Mouse (Mus musculus) heart, embryonic 12.5 days (tissue): Measurements from ENCODE around the gene Cdca5. TPM values are rescaled to one million over a fixed set of nuclear protein-coding genes. Genes with fewer than 3 reads are reported as not detected.

Experiments used
- ATAC-seq: fragments of 200-750 bp; cut with Nextera tagmentation; 2 replicates; pipeline ENCODE4 v1.8.0; 2017; ENCODE audit warnings: moderate TSS enrichment, moderate library complexity; ENCODE audit not compliant: insufficient number of reproducible peaks, low FRiP score
- H3K27ac ChIP-seq: fragments of 300-500 bp; sonication (generic); 2 replicates; pipeline ENCODE4 v1.5.1; 2016; ENCODE audit warnings: mild to moderate bottlenecking, moderate library complexity; ENCODE audit not compliant: poor library complexity, severe bottlenecking
- H3K27me3 ChIP-seq: fragments of 300-500 bp; sonication (generic); replicated peaks from 2 replicates; pipeline ENCODE4 v1.6.1; 2016; ENCODE audit warnings: mild to moderate bottlenecking, moderate library complexity
- H3K36me3 ChIP-seq: fragments of 300-500 bp; sonication (generic); 2 replicates; pipeline ENCODE4 v1.6.1; 2016; ENCODE audit warnings: mild to moderate bottlenecking, moderate library complexity
- H3K4me1 ChIP-seq: fragments of 300-500 bp; sonication (generic); replicated peaks from 2 replicates; pipeline ENCODE4 v1.6.1; 2016; ENCODE audit warnings: mild to moderate bottlenecking
- H3K4me2 ChIP-seq: fragments of 300-500 bp; sonication (generic); 2 replicates; pipeline ENCODE4 v1.6.1; 2016; ENCODE audit warnings: mild to moderate bottlenecking, moderate library complexity
- H3K4me3 ChIP-seq: fragments of 300-500 bp; sonication (generic); 2 replicates; pipeline ENCODE4 v1.5.1; 2016; ENCODE audit warnings: mild to moderate bottlenecking
- H3K9ac ChIP-seq: fragments of 300-500 bp; sonication (generic); 2 replicates; pipeline ENCODE4 v1.6.1; 2016; ENCODE audit warnings: mild to moderate bottlenecking, moderate library complexity
- H3K9me3 ChIP-seq: fragments of 300-500 bp; sonication (generic); replicated peaks from 2 replicates; pipeline ENCODE4 v1.6.1; 2016; ENCODE audit warnings: mild to moderate bottlenecking, moderate library complexity
- WGBS: fragments of 180-500 bp; shearing (Covaris S2); methylation state at CpG from one replicate; pipeline ENCODE4 v1.1.7; 2016; 5-methylcytosine and 5-hydroxymethylcytosine counted together
- polyA plus RNA-seq: library from polyadenylated mRNA; unstranded; fragments of >200 nt; fragmentation: Nextera tagmentation; extraction: Ambion mirVana; gene quantifications from 2 replicates; pipeline ENCODE4 v1.2.1, GENCODE M21; 2016

The Cdca5 gene
- polyA plus RNA-seq, 1 experiment from 2014 or later = 27.7 TPM

- Histone ChIP-seq H3K9me3 (no peaks in the 10 kb centered on the region), H3K4me1 (no peaks in the 10 kb centered on the region), H3K4me2 (no peak within 1 kb of the TSS), H3K27ac (no peak within 1 kb of the TSS), H3K4me3 (no peak within 1 kb of the TSS), H3K27me3 (no peaks in the 10 kb centered on the region), H3K9ac (no peak within 1 kb of the TSS; the same call in 1 of the 2 replicates), H3K36me3 (no peaks in the 10 kb centered on the region)
- ATAC-seq = no peak
- WGBS = 82% methylated on average over 7 of the region's 7 CpGs
Observed at GRCm38 (mm10) chr19:6105586-6105985, 20.8 kb downstream of the Cdca5 start, which contains the start of gene Naaladl1. Gene Naaladl1, plus strand, starts transcription at chr19:6105782.

- Histone ChIP-seq H3K9ac (no peak overlapping the region), H3K27me3 (no peaks in the 10 kb centered on the region), H3K36me3 (peaks cover 32% of the 10 kb centered on the region), H3K9me3 (no peaks in the 10 kb centered on the region), H3K27ac (no peak overlapping the region), H3K4me1 (peaks cover 15% of the 10 kb centered on the region), H3K4me3 (no peak overlapping the region), H3K4me2 (no peak overlapping the region)
- 70% methylated on average over 6 of the region's 6 CpGs for WGBS
- no peak for ATAC-seq
Observed at GRCm38 (mm10) chr19:6113116-6113515, 28.3 kb downstream of the Cdca5 start.

- 86% methylated on average over 15 of the region's 15 CpGs for WGBS
- Histone ChIP-seq H3K36me3 (peaks cover 41% of the 10 kb centered on the region), H3K9ac (0 out of 2 replicates have a peak overlapping the region, but pooled peaks have one; percentile 49), H3K4me3 (0 out of 2 replicates have a peak overlapping the region, but pooled peaks have one; percentile 70), H3K9me3 (no peaks in the 10 kb centered on the region), H3K4me1 (peaks cover 20% of the 10 kb centered on the region), H3K27me3 (no peaks in the 10 kb centered on the region), H3K4me2 (peak overlapping the region; percentile 77), H3K27ac (no peak overlapping the region)
- no peak for ATAC-seq
Observed at GRCm38 (mm10) chr19:6116113-6116850, 31.5 kb downstream of the Cdca5 start.

GRCm38 (mm10) chr19:6117346-6117985, 32.7 kb downstream of the Cdca5 start:
- Histone ChIP-seq H3K9me3 (no peaks in the 10 kb centered on the region), H3K4me2 (peak overlapping the region; percentile 77), H3K36me3 (peaks cover 42% of the 10 kb centered on the region), H3K27ac (peak overlapping the region; percentile 92), H3K9ac (peak overlapping the region; percentile 86), H3K4me3 (peak overlapping the region; percentile 70), H3K27me3 (no peaks in the 10 kb centered on the region), H3K4me1 (peaks cover 25% of the 10 kb centered on the region)
- 5% methylated on average over 32 of the region's 32 CpGs for WGBS
- no peak for ATAC-seq

- WGBS = under 1% methylated on average over 77 of the region's 77 CpGs
- no peaks in the 10 kb centered on the region for H3K9me3 ChIP-seq
- H3K9ac ChIP-seq = peak within 1 kb of the TSS; percentile 86
- peaks cover 38% of the 10 kb centered on the region for H3K36me3 ChIP-seq
- peak; percentile 85 for ATAC-seq
- H3K27me3 ChIP-seq = no peaks in the 10 kb centered on the region
- peak within 1 kb of the TSS; percentile 77 for H3K4me2 ChIP-seq
- peaks cover 25% of the 10 kb centered on the region for H3K4me1 ChIP-seq
- peak within 1 kb of the TSS; percentile 70 for H3K4me3 ChIP-seq
- peak within 1 kb of the TSS; percentile 92 for H3K27ac ChIP-seq
Observed at GRCm38 (mm10) chr19:6117986-6118676, 33.3 kb downstream of the Cdca5 start, which contains the start of gene Sac3d1. Gene Sac3d1, minus strand, starts transcription at chr19:6118650.

GRCm38 (mm10) chr19:6118677-6119185, 33.9 kb downstream of the Cdca5 start:
- H3K4me3 ChIP-seq = peak overlapping the region; percentile 70
- WGBS = 2% methylated on average over 8 of the region's 8 CpGs
- no peaks in the 10 kb centered on the region for H3K27me3 ChIP-seq
- peak overlapping the region; percentile 86 for H3K9ac ChIP-seq
- H3K27ac ChIP-seq = peak overlapping the region; percentile 92
- H3K4me2 ChIP-seq = peak overlapping the region; percentile 77
- ATAC-seq = peak; percentile 1; the same call in 1 of the 2 replicates
- H3K9me3 ChIP-seq = no peaks in the 10 kb centered on the region
- H3K4me1 ChIP-seq = peaks cover 25% of the 10 kb centered on the region
- peaks cover 39% of the 10 kb centered on the region for H3K36me3 ChIP-seq

GRCm38 (mm10) chr19:6121761-6122160, 37.0 kb downstream of the Cdca5 start:
- H3K4me1 ChIP-seq = peaks cover 16% of the 10 kb centered on the region
- H3K4me2 ChIP-seq = peak overlapping the region; percentile 38
- 22% methylated on average over 16 of the region's 19 CpGs for WGBS
- H3K9me3 ChIP-seq = no peaks in the 10 kb centered on the region
- peaks cover 16% of the 10 kb centered on the region; the same call in 1 of the 2 replicates for H3K36me3 ChIP-seq
- ATAC-seq = no peak
- H3K9ac ChIP-seq = peak overlapping the region; percentile 37; the same call in 1 of the 2 replicates
- no peak overlapping the region for H3K4me3 ChIP-seq
- no peak overlapping the region for H3K27ac ChIP-seq
- no peaks in the 10 kb centered on the region for H3K27me3 ChIP-seq

- Histone ChIP-seq H3K4me2 (no peak overlapping the region), H3K9me3 (no peaks in the 10 kb centered on the region), H3K9ac (no peak overlapping the region), H3K4me1 (peaks cover 11% of the 10 kb centered on the region), H3K36me3 (peaks cover 16% of the 10 kb centered on the region; the same call in 1 of the 2 replicates), H3K27me3 (no peaks in the 10 kb centered on the region), H3K27ac (no peak overlapping the region), H3K4me3 (no peak overlapping the region)
- WGBS = 83% methylated on average over 8 of the region's 8 CpGs
- ATAC-seq = no peak
Observed at GRCm38 (mm10) chr19:6123330-6123729, 38.5 kb downstream of the Cdca5 start.

GRCm38 (mm10) chr19:6124898-6125297, 40.1 kb downstream of the Cdca5 start:
- Histone ChIP-seq H3K36me3 (peaks cover 16% of the 10 kb centered on the region; the same call in 1 of the 2 replicates), H3K4me1 (peaks cover 5% of the 10 kb centered on the region), H3K9me3 (no peaks in the 10 kb centered on the region), H3K27ac (no peak overlapping the region), H3K27me3 (no peaks in the 10 kb centered on the region), H3K9ac (no peak overlapping the region), H3K4me3 (no peak overlapping the region), H3K4me2 (no peak overlapping the region)
- 67% methylated on average over 2 of the region's 2 CpGs for WGBS
- ATAC-seq = no peak

- Histone ChIP-seq H3K27me3 (no peaks in the 10 kb centered on the region), H3K9me3 (no peaks in the 10 kb centered on the region), H3K4me3 (no peak overlapping the region), H3K4me1 (peaks cover 5% of the 10 kb centered on the region), H3K36me3 (peaks cover 7% of the 10 kb centered on the region; the same call in 1 of the 2 replicates), H3K4me2 (no peak overlapping the region), H3K9ac (no peak overlapping the region), H3K27ac (no peak overlapping the region)
- WGBS = 21% methylated on average over 4 of the region's 4 CpGs
- no peak for ATAC-seq
Observed at GRCm38 (mm10) chr19:6126289-6126688, 41.5 kb downstream of the Cdca5 start.
